ENCODE assay signal across 28 mouse cellular contexts in genomic region chr9:85224870-85225269, GRCm38 (mm10).
DNase-seq lines count a peak whose midpoint lies in the region; ATAC-seq lines count a peak whose summit lies in the region.
"Had no signal": no experiment of that assay in that cellular context is flagged by ENCODE, and none has a peak within 500 bp of the region (broad histone marks: within the 10 kb centered on the region; RNA-seq: fewer than 3 reads in every experiment).

No protein-coding gene starts in this region.

- H3K36me3 ChIP-seq in forebrain, embryonic 15.5 days, result no peaks in the 10 kb centered on the region
- no peaks in the 10 kb centered on the region for H3K36me3 ChIP-seq in forebrain, embryonic 12.5 days (replicated peaks)
- no peaks in the 10 kb centered on the region for H3K36me3 ChIP-seq in midbrain, embryonic 13.5 days
- H3K36me3 ChIP-seq in midbrain, embryonic 15.5 days (replicated peaks), result no peaks in the 10 kb centered on the region
- H3K36me3 ChIP-seq in forebrain, embryonic 16.5 days (ENCODE audit: control insufficient read depth, insufficient read depth), result no peaks in the 10 kb centered on the region
- H3K36me3 ChIP-seq: embryonic facial prominence, embryonic 13.5 days; heart, embryonic 13.5 days; limb, embryonic 13.5 days; lung, embryonic 15.5 days; midbrain, embryonic 12.5 days; neural tube, embryonic 13.5 days had no signal

- H3K27ac ChIP-seq in forebrain, embryonic 15.5 days (replicated peaks), result no peak overlapping the region
- no peak overlapping the region for H3K27ac ChIP-seq in forebrain, embryonic 12.5 days
- no peak overlapping the region for H3K27ac ChIP-seq in midbrain, embryonic 13.5 days
- H3K27ac ChIP-seq in midbrain, embryonic 15.5 days, result no peak overlapping the region
- H3K27ac ChIP-seq in forebrain, embryonic 16.5 days (ENCODE audit: low read length), result no peak overlapping the region
- H3K27ac ChIP-seq: embryonic facial prominence, embryonic 13.5 days; heart, embryonic 13.5 days; kidney, postnatal 0 days; limb, embryonic 13.5 days; lung, embryonic 15.5 days; midbrain, embryonic 12.5 days; neural tube, embryonic 13.5 days had no signal

- no peak overlapping the region for H3K9ac ChIP-seq in forebrain, embryonic 15.5 days (replicated peaks)
- no peak overlapping the region for H3K9ac ChIP-seq in forebrain, embryonic 12.5 days
- no peak overlapping the region for H3K9ac ChIP-seq in midbrain, embryonic 13.5 days (replicated peaks)
- no peak overlapping the region for H3K9ac ChIP-seq in midbrain, embryonic 15.5 days
- H3K9ac ChIP-seq in forebrain, embryonic 16.5 days (replicated peaks; ENCODE audit: low read depth, low read length), result no peak overlapping the region
- H3K9ac ChIP-seq: embryonic facial prominence, embryonic 13.5 days; heart, embryonic 13.5 days; limb, embryonic 13.5 days; lung, embryonic 15.5 days; midbrain, embryonic 12.5 days; neural tube, embryonic 13.5 days had no signal

- H3K27me3 ChIP-seq in forebrain, embryonic 15.5 days, result no peaks in the 10 kb centered on the region
- H3K27me3 ChIP-seq in forebrain, embryonic 12.5 days, result no peaks in the 10 kb centered on the region
- no peaks in the 10 kb centered on the region for H3K27me3 ChIP-seq in midbrain, embryonic 13.5 days
- H3K27me3 ChIP-seq in midbrain, embryonic 15.5 days (replicated peaks), result no peaks in the 10 kb centered on the region
- H3K27me3 ChIP-seq in forebrain, embryonic 16.5 days (replicated peaks; ENCODE audit: control insufficient read depth, insufficient read depth, low read length), result no peaks in the 10 kb centered on the region
- H3K27me3 ChIP-seq: embryonic facial prominence, embryonic 13.5 days; heart, embryonic 13.5 days; limb, embryonic 13.5 days; lung, embryonic 15.5 days; midbrain, embryonic 12.5 days; neural tube, embryonic 13.5 days; Patski had no signal

- H3K4me3 ChIP-seq in forebrain, embryonic 15.5 days, result no peak overlapping the region
- no peak overlapping the region for H3K4me3 ChIP-seq in forebrain, embryonic 12.5 days (replicated peaks)
- H3K4me3 ChIP-seq in midbrain, embryonic 13.5 days (replicated peaks), result no peak overlapping the region
- H3K4me3 ChIP-seq in midbrain, embryonic 15.5 days, result no peak overlapping the region
- no peak overlapping the region for H3K4me3 ChIP-seq in forebrain, embryonic 16.5 days (replicated peaks; ENCODE audit: low read length)
- H3K4me3 ChIP-seq: embryonic facial prominence, embryonic 13.5 days; heart, embryonic 13.5 days; limb, embryonic 13.5 days; lung, embryonic 15.5 days; midbrain, embryonic 12.5 days; myocyte; neural tube, embryonic 13.5 days had no signal

- WGBS in forebrain, embryonic 15.5 days, result 59% methylated on average over 3 of the region's 3 CpGs
- 84% methylated on average over 3 of the region's 3 CpGs for WGBS in forebrain, embryonic 12.5 days
- WGBS in midbrain, embryonic 13.5 days, result 66% methylated on average over 3 of the region's 3 CpGs
- WGBS in midbrain, embryonic 15.5 days, result 62% methylated on average over 3 of the region's 3 CpGs
- 43% methylated on average over 3 of the region's 3 CpGs for WGBS in forebrain, embryonic 16.5 days

- peaks cover 3% of the 10 kb centered on the region; the same call in 1 of the 2 replicates for H3K4me1 ChIP-seq in forebrain, embryonic 15.5 days
- no peaks in the 10 kb centered on the region for H3K4me1 ChIP-seq in forebrain, embryonic 12.5 days
- H3K4me1 ChIP-seq in midbrain, embryonic 13.5 days (replicated peaks), result no peaks in the 10 kb centered on the region
- H3K4me1 ChIP-seq in midbrain, embryonic 15.5 days, result 0 out of 2 replicates have a peak, but pooled peaks cover 2% of the 10 kb centered on the region
- H3K4me1 ChIP-seq in forebrain, embryonic 16.5 days (replicated peaks; ENCODE audit: control insufficient read depth, insufficient read depth, low read length), result 0 out of 2 replicates have a peak, but pooled peaks cover 2% of the 10 kb centered on the region
- H3K4me1 ChIP-seq: embryonic facial prominence, embryonic 13.5 days; heart, embryonic 13.5 days; limb, embryonic 13.5 days; lung, embryonic 15.5 days; midbrain, embryonic 12.5 days; neural tube, embryonic 13.5 days had no signal

- no peak overlapping the region for H3K4me2 ChIP-seq in forebrain, embryonic 15.5 days (replicated peaks)
- H3K4me2 ChIP-seq in forebrain, embryonic 12.5 days, result no peak overlapping the region
- H3K4me2 ChIP-seq in midbrain, embryonic 13.5 days (replicated peaks), result no peak overlapping the region
- H3K4me2 ChIP-seq in midbrain, embryonic 15.5 days, result no peak overlapping the region
- H3K4me2 ChIP-seq in forebrain, embryonic 16.5 days (ENCODE audit: low read length), result no peak overlapping the region
- H3K4me2 ChIP-seq: embryonic facial prominence, embryonic 13.5 days; heart, embryonic 13.5 days; limb, embryonic 13.5 days; liver, embryonic 11.5 days; lung, embryonic 15.5 days; midbrain, embryonic 12.5 days; neural tube, embryonic 13.5 days had no signal

- DNase-seq in brain, adult 2 months (ENCODE audit: low read depth, low spot score), result peak; percentile 5
- DNase-seq in urinary bladder, postnatal 4 days (ENCODE audit: low spot score in 2 of 2), result no peak
- DNase-seq: adrenal gland, postnatal 10 days; cerebellum, adult 18-20 months; cerebellum, postnatal 10 days; gastrocnemius, postnatal 10 days; heart, postnatal 14 days; kidney, adult 8-10 months; kidney, postnatal 4 days; right cerebral cortex, postnatal 4 days; thymus, adult 2 months; thymus, postnatal 36 days had no signal

- no peaks in the 10 kb centered on the region for H3K9me3 ChIP-seq in forebrain, embryonic 15.5 days
- no peaks in the 10 kb centered on the region for H3K9me3 ChIP-seq in forebrain, embryonic 12.5 days
- no peaks in the 10 kb centered on the region for H3K9me3 ChIP-seq in midbrain, embryonic 13.5 days
- H3K9me3 ChIP-seq in midbrain, embryonic 15.5 days, result no peaks in the 10 kb centered on the region
- H3K9me3 ChIP-seq in forebrain, embryonic 16.5 days (ENCODE audit: control insufficient read depth, low read length), result no peaks in the 10 kb centered on the region
- H3K9me3 ChIP-seq: embryonic facial prominence, embryonic 13.5 days; heart, embryonic 13.5 days; limb, embryonic 13.5 days; lung, embryonic 15.5 days; midbrain, embryonic 12.5 days; neural tube, embryonic 13.5 days had no signal

- peak; percentile 57; the same call in 1 of the 2 replicates for ATAC-seq in forebrain, embryonic 15.5 days (replicated peaks)
- ATAC-seq in forebrain, embryonic 12.5 days (ENCODE audit: low FRiP score), result no peak
- 0 out of 2 replicates have a peak, but pooled peaks have one; percentile 48 for ATAC-seq in midbrain, embryonic 13.5 days
- ATAC-seq in midbrain, embryonic 15.5 days (replicated peaks), result no peak
- peak; percentile 72 for ATAC-seq in forebrain, embryonic 16.5 days
- ATAC-seq: intestine, embryonic 16.5 days; Patski had no signal

Comparison
In these comparisons a context has a peak if more than half of its experiments do, and no peak if none do; other contexts are left out.
1. ATAC-seq: peak in forebrain, embryonic 15.5 days (single experiment), midbrain, embryonic 13.5 days (single experiment) and forebrain, embryonic 16.5 days (single experiment); none in forebrain, embryonic 12.5 days (single experiment) and midbrain, embryonic 15.5 days (single experiment).